Mouse (Mus musculus) kidney, embryonic 15.5 days (tissue): ENCODE measurements around the gene Wdr19. TPM values are rescaled to one million over a fixed set of nuclear protein-coding genes. Genes with fewer than 3 reads are reported as not detected.

Experiments
- polyA plus RNA-seq: library from polyadenylated mRNA; unstranded; fragments of >200 nt; fragmentation: Nextera tagmentation; extraction: Ambion mirVana; gene quantifications from 2 replicates; pipeline ENCODE4 v1.2.1, GENCODE M21; 2015

Wdr19 gene
- polyA plus RNA-seq, 1 experiment from 2014 or later = 9.9 TPM

Other genes with a start within 250 kb of the Wdr19 start
- gene Tlr6, start 239.6 kb upstream of the Wdr19 start, polyA plus RNA-seq = 0.60 and 0.93 TPM in 2 replicates
- gene Fam114a1, start 229.6 kb upstream of the Wdr19 start, polyA plus RNA-seq = 39.3 and 41.4 TPM in 2 replicates
- gene Tmem156, start 107.6 kb upstream of the Wdr19 start, polyA plus RNA-seq = 0.15 and 0.31 TPM in 2 replicates
- 18.4 and 19.0 TPM in 2 replicates for gene Klhl5, start 92.2 kb upstream of the Wdr19 start, polyA plus RNA-seq
- 95.3 and 96.5 TPM in 2 replicates for gene Rfc1, start 136.0 kb downstream of the Wdr19 start, polyA plus RNA-seq
- 0.15 and 0.44 TPM in 2 replicates for gene Klb, start 148.6 kb downstream of the Wdr19 start, polyA plus RNA-seq
- gene Rpl9, start 191.7 kb downstream of the Wdr19 start, polyA plus RNA-seq = 1,013 and 1,049 TPM in 2 replicates
- 61.0 and 71.5 TPM in 2 replicates for gene Lias, start 191.8 kb downstream of the Wdr19 start, polyA plus RNA-seq
- 92.0 and 97.3 TPM in 2 replicates for gene Ugdh, start 236.3 kb downstream of the Wdr19 start, polyA plus RNA-seq